Mouse (Mus musculus): ENCODE results near the gene Fbxw21.
"Not testable (repeated sequence)": the region's sequence is repeated elsewhere in the genome, so short reads cannot be mapped to it uniquely, and the experiment has no call there.

Fbxw21 gene

GRCm38 (mm10) chr9:109161941-109162340, at the start of gene Fbxw21:
Gene Fbxw21 (minus strand): TSS chr9:109162041.
- no peak for DNase-seq (ENCODE audit: low spot score)

DNA sequence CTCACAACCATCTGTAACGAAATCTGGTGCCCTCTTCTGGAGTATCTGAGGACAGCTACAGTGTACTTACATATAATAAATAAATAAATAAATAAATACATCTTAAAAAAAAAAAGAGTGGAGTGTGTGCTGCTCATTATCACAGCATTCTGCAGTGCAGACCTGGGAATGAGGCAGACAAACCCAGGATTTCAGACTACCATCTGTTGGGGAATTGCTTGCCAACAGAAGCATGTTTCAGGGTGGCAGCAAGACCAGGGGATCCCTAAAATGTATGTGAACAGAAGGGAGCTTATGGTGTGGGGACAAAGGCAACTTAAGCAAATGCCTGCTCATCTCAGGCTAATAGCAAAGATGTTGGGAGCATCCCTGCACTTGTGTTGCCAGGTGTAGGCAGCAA, 39.5 kb upstream of the Fbxw21 start:
- not testable (repeated sequence) for DNase-seq (ENCODE audit: low spot score)

- DNase-seq (ENCODE audit: low spot score) = no peak
Measured at GRCm38 (mm10) chr9:109200349-109200748, 38.5 kb upstream of the Fbxw21 start.

DNA sequence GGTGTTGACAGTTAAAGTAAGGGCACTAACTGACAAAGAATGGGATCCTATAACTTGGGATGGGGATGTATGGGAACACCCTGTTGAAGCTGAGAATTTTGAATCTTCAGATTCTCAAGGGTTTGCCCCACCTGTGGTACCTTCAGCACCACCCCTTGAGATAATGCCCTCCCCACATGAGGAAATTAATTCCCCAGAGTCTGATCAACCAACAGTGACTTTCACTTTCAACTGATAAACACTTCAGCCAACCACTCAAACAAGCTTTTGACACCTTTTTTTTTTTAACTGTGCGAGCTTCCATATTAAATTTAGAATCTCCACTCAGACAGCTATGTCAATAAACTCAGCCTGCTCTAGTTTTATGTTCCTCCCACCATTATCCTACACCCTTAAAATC, 37.5 kb upstream of the Fbxw21 start:
- no peak for DNase-seq (ENCODE audit: low spot score)

DNA sequence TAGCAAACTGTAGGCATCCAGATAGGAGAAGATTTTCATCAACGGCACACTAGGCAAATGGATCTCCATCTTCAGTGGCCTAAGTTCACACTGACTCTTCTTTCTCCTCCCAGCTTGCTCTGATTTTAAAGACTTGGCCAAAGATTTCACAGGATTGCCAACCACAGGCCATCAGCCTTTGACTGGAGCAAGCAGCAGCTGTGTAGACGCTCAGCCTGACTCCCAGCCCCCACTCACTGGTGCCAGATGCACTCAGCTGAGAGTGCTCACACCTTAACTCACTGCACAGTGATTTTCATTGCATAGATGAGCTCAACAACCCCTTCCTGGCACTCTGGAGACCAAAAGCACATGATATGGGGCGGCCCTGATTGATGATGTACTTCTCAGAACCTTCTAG, 34.0 kb upstream of the Fbxw21 start, which contains the start of gene Fbxw13:
TSS of gene Fbxw13 (minus strand) at position 101 of the 400 bp plus-strand sequence.
- DNase-seq (ENCODE audit: low spot score) = not testable (repeated sequence)

DNA sequence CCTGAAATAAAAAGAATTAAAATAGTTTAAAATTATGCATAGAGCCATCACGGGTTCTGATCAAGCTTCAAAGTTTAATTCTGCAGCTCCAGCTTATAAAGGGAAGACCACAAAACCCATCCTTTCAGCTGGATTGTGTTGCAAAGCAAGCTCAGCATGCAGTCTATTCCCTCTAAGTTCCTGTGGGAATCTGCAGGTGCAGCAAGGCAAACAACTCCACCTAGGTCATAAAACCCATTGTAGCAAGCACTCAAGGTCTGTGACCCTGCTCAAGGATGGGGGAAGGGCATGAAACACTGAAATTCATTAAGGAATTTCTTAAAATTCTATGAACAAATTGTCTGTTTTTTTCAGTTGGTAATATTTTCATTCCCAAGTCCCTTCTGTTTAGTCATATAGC, 15.4 kb upstream of the Fbxw21 start:
- DNase-seq (ENCODE audit: low spot score) = no peak

- no peak for DNase-seq (ENCODE audit: low spot score)
Measured at GRCm38 (mm10) chr9:109176301-109176700, 14.5 kb upstream of the Fbxw21 start.

GRCm38 (mm10) chr9:109167316-109167715, 5.5 kb upstream of the Fbxw21 start:
- no peak for DNase-seq (ENCODE audit: low spot score)

DNA sequence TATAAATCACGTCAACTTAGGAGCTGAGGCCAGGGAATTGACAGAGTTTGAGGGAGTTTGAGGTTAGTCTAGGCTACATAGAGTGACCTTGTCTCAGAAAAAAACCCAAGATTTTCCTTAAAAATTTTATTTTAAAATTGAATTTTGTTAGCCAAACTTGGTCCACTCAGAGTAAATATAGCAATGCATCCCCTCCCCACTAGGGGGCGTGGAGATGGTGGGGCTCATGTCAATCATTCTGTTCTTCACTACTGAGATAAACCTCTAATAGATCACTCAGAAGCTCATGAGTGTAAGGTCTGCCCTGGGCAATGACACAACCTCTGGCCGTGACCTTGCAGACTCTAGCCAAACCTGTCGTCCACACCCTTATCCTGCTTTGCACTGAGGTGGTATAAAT, 21.4 kb downstream of the Fbxw21 start:
- DNase-seq (ENCODE audit: low spot score) = not testable (repeated sequence)

GRCm38 (mm10) chr9:109130076-109130475, 31.8 kb downstream of the Fbxw21 start:
- DNase-seq (ENCODE audit: low spot score) = no peak

DNA sequence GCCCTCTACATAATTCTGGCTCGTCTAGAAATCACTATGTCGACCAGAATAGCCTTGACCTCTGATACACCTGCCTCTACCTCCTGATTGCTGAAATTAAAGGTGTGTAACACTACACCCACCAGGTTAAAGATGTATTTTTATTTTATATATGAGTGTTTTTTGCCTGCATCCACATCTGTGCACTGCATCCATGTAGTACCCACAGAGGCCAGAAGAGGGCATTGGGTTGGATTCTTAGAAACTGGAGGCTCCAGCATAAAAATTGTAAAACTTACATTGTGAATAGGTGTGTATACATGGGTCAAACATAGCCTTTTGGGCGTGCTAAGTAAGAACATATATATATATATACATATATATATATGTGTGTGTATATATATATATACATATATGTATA, 33.6 kb downstream of the Fbxw21 start:
- peak; percentile 34 for DNase-seq (ENCODE audit: low spot score)

DNA sequence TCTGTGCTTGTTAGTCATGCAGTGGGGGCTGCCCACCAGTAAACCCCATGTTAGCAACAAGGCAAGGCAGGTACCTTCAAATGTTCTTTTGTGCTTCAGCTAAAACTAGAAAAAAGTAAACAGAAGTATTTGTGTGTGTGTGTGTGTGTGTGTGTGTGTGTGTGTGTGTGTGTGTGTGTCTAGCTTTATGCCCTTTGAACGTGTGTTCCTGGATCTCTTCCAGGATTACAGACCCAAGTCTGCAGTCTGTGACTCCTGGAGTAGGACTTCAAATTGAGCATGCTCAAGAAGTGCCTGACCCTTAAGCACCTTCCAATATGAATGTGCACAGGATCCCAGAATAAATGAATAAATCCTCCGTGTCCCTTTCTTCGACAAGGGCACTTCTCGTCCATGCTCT, 34.8 kb downstream of the Fbxw21 start:
- no peak for DNase-seq (ENCODE audit: low spot score)

DNA sequence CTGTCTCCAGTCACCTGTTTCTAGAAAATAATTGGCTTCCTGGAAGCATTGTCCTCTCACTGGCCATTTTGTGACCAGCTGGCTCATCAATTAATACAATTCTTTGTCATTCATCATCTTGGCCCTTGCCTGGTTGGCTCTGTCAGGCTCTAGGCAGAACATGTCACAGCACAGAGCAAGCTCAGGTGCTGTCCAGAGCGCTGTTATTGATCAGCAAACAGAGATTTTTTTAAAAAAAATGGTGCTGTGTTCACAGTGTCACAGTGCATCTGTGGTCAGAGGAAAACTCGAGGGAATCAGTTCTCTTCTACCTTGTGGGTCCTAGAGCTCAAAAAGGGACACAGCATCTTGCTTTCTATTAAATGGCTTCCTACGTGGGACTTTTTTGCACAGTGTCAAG, 36.4 kb downstream of the Fbxw21 start:
- no peak for DNase-seq (ENCODE audit: low spot score)

GRCm38 (mm10) chr9:109125043-109125442, 36.8 kb downstream of the Fbxw21 start:
- DNase-seq (ENCODE audit: low spot score) = no peak

DNA sequence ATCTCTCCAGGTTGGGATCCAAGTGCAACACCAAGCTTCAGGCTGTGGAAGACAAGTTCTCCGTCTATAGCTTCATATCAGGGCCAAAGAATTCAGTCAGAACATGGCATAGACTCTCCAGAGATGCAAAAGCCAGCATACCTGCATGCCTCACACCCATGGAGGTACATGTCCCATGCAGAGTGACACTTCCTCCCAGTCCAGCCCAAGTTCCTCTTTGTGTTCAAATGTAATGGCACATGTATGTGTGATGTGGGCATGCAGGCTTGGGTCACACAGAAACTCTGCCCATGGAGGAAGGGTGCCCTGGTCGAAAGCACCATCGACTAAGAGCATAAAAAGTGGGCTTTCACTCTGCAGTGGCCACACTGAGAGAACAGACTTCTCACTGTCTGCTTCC, 37.7 kb downstream of the Fbxw21 start:
- DNase-seq (ENCODE audit: low spot score) = no peak

DNA sequence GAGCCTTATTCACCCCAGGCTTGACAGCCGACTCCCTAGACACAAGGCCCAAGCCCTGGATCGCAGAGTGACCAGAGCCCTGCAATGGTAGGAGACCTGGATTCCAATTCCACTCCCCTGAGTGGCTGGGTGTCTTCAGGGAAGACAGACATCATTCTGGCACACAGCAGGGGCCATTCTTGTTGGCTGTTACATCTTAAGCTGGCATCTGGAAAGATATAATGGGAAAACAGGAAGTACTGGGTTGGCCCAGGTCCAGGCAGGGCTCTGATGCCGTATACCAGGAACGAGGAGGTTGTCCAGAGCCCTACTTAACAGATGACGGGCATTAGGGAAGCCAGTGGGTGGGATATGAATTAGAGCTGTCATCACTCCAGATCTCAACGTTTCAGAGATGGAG, 38.6 kb downstream of the Fbxw21 start:
- no peak for DNase-seq (ENCODE audit: low spot score)

DNA sequence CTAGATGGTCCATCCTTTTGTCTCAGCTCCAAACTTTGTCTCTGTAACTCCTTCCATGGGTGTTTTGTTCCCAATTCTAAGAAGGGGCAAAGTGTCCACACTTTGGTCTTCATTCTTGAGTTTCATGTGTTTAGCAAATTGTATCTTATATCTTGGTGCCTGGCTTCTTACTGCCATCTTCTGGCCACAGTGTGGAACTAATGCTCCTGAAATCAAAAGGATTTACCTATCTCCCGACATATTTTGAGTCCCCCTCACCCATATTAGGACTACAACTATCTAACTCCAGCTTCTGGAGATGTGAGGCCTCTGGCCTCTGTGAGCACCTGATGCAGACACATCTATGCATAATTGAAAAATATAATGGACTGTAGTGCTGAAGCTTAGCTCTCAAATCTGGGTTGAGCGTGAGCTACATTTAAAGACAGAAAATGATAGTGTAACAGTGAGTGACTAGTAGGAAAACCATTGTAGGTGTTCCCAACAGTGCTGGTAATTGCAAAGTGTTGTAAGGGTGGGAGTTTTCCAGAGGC, 39.2 kb downstream of the Fbxw21 start:
- no peak for DNase-seq (ENCODE audit: low spot score)

DNA sequence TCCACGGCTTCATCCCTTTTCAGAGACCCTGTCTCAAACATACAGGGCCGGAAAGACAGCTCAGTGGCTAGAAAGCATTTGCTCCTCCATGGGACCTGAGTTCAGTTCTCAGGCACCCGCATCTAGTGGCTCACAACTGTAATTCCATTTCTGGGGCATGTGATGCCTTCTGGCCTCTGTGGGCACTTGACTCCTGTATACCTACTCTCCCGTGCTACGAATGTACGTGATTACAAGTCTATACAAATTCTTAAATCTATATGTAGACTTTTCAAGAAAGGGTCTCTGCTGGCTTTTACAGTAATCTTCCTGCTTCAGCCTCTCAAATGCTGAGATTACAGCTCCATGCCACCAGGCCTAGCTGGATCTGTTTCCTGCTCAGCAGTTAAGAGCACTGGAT, 40.9 kb downstream of the Fbxw21 start:
- no peak for DNase-seq (ENCODE audit: low spot score)

GRCm38 (mm10) chr9:109119571-109119970, 42.3 kb downstream of the Fbxw21 start:
- no peak for DNase-seq (ENCODE audit: low spot score)

DNA sequence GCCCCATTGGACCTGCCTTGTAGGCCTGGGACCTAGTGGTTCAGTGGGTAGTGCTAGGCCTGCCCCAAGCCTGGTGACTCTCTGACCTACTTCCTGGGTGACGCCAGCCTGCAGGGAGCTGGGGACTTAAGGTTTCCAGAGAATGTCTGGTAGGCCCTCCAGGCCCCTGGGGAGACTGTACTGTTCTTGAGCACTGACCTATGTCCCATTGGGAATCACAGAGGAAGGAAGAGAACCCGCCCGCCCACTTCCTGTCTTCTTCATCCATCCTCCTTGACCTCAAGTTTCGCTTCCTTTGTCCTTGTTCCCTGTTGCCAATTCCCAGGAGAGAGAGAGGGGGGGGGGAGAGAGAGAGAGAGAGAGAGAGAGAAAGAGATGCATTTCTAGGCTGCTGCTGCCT, 43.7 kb downstream of the Fbxw21 start:
- DNase-seq (ENCODE audit: low spot score) = no peak

GRCm38 (mm10) chr9:109116205-109116604, 45.6 kb downstream of the Fbxw21 start:
- DNase-seq (ENCODE audit: low spot score) = no peak

DNA sequence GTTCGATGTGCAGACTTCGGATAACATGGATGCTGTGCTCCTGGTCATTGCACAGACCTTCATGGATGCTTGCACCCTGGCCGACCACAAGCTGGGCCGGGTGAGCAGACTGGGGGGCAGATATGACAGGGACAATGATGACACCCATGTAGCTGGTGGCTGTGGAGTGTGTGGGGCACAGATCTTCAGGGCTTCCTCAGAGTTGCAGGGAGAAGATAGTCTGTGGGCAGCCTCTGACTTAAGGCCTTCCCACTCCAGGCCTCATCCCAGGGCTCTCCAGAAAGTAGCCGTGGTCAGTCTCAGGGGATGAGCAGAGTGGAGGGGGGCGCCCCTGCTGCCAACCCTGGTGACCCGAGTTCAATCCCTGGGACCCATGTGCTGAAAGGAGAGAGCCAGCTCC, 47.0 kb downstream of the Fbxw21 start:
- DNase-seq (ENCODE audit: low spot score) = no peak

DNA sequence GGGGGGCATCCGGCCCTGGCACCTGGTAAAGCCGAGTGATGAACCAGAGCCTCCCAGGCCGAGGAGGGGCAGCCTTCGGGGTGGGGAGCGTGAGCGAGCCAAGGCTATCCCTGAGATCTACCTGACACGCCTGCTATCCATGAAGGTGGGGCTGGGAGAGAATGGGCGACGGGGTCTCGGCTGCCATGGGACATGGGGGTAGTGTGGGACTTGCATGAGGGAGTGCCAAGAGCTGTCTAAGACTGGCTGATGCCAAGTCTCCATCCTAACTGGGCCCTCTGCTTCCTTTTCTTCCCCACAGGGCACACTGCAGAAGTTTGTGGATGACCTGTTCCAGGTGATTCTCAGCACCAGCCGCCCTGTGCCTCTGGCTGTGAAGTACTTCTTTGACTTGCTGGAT, 47.6 kb downstream of the Fbxw21 start:
- no peak for DNase-seq (ENCODE audit: low spot score)

DNA sequence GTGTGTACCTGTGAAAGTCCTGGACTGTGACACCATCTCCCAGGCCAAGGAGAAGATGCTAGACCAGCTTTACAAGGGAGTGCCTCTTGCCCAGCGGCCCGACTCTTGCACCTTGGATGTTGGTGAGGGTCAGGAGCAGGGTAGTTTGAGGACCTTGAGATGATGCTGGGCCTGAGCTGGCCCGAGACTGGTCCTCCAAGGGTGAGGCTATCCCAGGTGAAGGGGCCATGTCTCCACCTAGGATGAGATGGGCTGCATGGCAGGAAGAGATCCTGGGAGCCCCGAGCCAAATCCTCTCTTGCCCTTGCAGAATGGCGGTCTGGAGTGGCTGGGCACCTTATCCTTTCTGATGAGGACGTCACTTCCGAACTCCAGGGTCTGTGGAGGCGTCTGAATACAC, 48.5 kb downstream of the Fbxw21 start:
- DNase-seq (ENCODE audit: low spot score) = no peak

DNA sequence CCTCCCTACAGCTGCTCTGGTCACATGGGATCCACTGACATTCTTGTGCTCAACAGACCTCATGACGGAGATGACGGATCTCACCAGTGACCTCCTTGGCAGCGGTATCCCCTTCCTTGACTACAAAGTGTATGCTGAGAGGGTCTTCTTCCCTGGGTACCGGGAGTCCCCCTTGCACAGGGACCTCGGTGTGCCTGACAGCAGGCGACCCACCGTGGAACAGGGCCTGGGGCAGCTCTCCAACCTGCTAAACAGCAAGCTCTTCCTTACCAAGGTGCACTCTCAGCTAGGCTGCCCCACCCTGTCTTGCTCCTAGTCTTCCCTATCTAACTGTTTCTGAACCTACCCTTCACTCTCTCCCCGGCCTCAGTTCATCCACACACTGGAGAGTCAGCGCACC, 50.2 kb downstream of the Fbxw21 start:
- no peak for DNase-seq (ENCODE audit: low spot score)
